Mouse (Mus musculus) kidney, adult 9 months (tissue): ENCODE measurements around the gene Vash1.

Source experiments
- DNase-seq: peaks from one replicate; pipeline ENCODE4 v3.0.0; 2022

The Vash1 gene

DNA sequence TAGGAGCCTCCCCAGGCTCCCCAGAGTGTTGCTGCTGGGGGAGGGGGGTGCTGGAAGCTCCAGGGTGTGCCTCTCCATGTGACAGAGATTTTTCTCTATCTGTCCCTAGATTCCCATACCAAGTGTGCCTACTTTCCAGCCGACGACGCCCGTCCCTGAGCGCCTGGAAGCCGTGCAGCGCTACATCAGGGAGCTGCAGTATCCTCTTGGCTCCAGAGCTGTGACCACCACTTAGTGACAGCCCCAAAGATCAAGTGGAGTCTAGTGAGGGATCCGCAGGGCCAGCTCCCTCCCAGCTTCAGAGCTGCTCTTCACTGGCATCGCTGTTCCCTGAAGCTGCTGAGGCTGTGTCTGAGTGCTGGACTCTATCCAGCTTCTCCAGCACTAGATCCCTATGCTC lies 6.8 kb downstream of the Vash1 start:
- DNase-seq: no peak

DNA sequence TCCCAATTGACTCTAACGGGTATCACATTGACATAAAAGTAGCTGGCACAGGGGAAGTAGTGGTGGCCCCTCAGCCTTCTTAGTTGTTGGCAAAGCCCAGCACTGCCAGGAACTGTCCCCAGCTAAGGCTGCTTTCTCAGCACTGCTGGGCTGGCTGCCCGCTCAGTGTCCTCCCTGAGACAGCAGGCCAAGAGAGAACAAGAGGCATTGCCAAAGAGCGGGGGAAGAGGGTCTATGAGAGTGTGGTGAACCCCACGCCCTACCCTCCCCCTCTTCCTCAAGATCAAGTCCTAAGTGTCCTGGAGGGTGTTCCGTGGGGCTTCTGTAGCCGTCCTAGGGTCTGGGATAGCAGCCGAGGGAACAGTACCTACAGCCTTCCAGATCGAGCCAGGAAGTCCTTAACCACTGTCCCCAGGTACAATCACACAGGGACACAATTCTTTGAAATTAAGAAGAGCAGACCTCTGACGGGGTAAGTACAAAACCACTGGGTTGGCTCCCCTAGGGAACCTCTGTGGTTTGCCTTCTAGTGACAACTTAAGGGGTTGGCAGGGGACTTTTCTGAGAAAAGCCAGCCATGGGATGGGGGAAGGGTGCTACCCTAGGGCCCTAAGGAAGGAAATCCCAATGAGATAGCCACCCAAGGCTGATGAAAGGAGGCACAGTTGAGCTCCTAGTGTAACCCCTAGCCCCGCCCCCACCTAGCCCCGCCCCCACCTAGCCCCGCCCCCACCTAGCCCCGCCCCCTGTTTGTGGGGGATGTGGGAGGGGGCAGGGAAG lies 8.2 kb downstream of the Vash1 start:
- DNase-seq: no peak

DNA sequence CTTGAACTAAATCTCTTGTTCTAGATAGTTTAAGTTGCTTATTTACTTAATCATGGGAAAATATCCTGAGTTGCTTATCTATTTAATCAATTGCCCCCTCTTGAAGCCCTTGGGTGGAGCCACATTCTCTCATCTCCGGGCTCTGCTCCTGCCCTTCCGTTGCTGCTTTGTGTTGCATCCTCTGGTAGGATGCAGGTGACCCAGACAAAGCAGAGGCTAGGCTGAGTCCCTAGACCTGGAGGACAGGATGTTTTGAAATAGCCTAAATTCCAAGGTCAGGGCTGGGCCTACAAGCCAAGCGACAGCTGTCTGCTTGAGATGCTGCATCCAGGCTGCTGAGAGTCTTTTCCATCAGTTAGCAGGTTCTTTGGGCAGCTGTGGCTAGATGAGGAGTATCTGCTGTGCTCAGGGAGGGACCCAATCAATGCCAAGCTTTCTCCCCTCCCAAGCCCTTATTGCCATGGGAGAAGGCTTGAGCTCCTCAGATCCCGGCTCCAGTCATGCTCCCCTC lies 9.0 kb downstream of the Vash1 start:
- no peak for DNase-seq

DNA sequence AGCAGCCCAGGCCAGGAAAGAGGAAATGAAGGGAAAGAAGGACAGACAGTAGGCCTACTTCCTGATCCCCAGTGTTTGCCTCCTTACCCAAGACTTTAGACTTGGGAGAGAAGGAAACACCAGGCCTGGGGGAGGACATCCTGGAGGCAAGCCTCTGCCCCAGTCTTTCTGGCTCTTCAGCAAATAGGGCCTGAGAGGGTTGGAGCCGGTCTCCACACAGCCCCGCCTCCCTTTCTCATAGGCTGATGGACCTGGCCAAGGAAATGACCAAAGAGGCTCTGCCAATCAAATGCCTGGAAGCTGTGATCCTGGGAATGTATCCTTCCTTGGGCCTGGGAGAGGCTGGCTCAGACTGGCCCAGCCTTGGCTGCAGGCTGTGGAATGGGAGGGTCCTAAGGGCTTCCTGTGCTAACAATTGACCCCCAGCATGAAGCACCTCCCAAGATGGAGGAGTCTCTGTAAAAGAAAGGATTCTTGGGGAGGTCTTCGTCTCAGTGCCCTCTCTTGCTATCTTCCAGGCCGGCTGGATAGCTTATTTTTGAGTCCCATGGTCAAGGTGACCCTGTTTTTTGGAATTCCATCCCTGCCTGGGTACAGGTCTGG lies 9.6 kb downstream of the Vash1 start:
- DNase-seq: no peak

DNA sequence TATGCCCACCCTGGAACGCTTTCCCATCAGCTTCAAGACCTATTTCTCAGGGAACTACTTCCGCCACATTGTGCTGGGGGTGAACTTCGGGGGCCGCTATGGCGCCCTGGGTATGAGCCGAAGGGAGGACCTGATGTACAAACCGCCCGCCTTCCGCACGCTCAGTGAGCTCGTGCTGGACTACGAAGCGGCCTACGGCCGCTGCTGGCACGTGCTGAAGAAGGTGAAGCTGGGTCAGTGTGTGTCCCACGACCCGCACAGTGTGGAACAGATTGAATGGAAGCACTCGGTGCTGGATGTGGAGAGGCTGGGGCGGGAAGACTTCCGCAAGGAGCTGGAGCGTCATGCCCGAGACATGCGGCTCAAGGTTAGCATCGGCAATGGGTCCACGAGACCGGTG lies 10.4 kb downstream of the Vash1 start:
- no peak for DNase-seq

DNA sequence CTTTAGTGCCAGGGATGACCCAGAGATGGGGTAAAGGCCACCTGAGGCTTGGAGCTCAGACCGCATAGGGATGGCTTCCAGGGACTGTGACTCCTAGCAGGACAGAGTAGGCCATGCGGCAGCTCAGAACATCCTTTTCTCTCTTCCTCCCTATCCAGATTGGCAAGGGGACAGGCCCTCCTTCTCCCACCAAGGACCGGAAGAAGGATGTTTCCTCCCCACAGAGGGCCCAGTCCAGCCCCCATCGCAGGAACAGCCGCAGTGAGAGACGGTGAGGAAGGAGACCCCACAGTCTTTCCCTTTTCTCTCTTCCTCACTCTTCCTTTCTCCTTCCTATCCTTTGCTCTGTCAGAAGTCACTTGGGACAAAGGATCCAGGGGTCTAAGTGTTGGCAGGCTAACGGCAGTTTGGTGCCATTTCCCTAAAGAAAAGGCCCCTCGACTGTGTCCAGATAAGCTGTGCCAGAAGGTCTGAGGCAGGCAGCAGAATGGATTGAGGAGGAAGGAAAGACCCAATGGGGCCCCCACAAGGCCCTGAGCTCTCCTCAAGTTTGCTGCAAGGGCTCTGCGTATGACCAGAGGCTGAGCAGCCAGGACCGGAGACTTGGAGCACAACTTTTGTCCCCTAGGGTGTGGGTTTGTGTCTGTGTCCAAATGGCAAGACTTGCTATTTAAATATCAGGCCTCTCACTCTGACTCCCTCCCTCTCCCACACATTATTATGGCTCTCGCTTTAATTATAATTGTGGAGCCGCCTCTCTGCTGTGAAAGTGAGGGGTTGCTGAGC lies 12.4 kb downstream of the Vash1 start:
- DNase-seq: no peak

DNA sequence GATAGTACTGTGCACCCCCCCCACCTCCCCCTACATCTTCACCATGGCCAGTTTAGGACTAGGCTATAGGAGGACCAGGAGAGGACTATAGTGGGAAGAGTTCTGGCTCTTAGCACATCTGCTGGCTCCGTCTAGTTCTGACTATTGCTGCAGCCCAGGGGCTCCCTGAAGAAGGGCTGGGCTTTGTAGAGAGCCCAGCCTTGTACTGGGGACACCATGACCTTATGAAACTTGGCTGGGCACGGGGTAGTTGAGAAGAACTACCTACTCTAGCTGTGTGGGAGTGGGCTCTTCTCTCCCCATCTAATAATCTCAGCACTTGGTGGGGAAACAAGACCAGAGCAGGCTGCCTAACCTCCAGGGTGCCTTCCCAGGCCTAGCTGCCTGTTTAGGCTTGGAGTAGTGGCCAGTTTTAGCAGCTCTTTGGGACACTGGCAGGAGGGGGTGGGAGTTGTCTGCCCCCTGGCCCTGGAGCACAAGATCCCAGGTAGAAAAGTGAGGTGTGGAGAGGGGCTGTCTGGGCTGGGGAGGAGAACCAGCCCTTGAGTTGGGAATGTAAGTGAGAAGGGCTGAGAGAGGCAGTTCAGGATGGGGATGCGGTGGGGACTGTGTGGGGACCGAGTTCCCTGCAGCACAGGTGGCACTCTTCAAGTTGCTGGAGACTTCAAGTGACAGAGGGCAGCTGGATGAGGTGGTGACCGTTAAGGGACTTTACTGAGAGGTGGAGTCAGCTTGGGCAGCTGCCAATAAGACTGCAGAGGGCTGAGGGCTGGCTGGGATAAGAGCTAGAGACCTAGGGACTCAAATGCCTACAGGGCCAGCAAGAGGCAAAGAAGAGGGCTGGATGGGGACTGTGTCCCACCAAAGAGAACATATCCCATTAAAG lies 14.2 kb downstream of the Vash1 start:
- DNase-seq: no peak

DNA sequence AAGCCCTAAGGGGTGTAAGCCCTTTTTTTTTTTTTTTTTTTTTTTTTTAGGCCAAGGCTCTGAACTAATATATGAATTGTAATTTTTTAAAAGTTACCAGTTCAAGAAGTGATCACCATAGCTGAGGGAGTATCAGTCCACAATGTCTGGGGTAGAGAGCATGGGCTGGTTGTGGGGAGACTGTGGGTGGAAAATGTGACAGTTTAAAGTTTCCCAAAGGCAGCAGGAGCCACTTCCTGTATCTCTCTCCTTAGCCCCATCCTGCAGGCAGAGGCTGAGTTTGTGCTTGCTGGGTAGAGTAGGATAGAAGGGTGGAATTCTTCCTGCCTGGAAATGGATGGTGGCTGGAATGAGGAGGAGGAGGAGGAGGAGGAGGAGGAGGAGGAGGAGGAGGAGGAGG lies 14.9 kb downstream of the Vash1 start:
- no peak for DNase-seq

DNA sequence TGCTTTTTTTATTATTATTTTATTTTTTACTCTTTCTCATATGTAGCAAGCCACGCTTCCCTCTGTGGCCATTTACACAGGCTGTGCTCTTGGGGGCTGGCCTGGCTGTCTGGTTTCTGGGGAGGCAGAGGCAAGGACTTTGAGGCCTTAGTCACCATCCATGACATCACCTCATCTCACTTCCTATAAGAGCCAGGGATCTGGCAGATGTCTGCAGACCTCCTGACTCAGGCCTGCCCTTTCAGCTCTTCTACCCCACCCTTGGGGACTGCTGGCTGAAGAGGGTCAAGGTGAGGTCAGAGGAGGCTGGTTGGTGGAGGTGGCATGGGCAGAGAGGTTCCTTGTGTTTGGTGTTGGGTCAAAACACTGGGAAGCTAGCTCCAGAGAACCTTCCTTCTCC lies 15.9 kb downstream of the Vash1 start:
- no peak for DNase-seq

DNA sequence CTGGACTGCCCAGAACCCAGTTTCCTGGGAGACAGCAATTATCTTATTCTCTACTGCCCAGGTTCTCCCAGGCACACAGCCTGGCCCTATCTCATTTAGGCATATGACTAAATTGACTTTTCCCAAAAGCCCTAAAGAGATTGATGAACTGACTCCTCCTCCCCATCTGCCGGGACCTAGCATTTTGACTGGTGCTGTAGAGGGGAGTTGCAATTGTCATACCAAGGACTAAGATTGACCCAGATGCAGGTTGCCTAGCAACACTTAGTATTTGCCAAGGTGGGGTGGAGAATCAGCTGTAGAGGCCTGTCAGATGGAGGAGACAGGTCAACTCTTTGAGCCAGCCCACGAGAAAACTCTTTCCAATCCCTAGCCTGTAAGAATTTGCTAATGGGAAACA lies 19.5 kb downstream of the Vash1 start:
- DNase-seq: no peak

DNA sequence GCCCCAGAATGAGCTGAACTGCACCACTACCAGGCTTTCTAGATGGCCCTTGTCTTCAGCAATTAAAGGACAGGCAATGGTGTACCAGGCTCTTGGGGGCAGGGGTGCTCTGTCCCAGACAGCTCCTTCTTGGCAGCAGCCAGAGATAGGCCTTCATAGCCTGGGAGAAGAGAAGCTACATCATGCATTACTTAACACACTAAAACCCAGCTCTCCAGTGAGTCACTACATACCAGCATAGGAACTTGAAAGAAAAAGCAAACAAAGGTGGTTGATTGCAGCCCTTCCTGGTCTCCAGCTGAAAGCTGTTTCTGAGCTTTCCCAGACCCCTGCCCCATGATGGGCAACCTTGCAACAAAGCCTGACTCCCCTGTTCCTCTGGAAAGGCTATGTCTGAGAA lies 20.0 kb downstream of the Vash1 start:
- no peak for DNase-seq

DNA sequence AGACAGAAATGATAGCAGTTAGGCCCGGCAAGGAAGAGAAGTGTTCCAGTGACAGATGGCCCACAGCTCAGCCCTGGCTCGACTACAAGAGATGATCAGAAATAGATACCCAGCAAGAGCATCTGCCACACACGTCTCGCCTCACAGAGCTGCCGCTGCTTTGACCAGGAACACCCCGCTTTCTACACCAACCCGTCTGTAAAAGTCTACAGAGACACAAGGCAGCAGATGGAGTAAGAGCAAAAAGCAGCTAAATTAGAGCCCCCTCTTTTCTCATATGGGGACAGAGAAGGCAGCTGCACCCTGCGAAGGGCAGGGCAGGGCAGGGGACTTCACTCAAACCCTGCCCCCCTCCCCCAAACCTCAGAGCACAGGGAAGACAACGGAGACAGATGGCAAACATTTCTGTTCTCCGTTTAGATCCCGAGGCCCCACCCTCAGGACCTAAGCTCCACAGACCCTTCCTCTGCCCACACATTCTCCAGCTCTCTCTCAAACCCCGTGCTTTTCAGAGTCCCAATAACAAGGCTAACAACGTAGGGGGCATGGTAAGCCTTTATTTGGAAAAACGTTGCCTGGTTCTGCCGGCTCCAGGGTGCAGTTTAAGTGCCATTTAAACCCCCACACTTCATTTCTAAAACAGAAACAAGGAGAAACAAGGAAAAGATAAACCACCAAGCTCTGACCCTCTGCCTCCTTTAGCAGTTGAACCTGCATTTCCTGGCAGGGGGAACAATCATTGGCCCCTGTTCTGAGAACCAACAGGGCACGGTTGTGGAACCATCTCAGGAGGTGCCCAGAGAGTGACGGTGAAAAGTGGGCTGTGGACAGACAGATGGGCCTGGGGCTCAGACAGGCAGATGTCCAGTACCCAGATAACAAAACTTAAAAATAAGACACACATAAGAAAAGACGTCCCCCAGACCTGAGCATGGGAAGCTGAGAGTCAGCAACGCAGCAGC lies 21.7 kb downstream of the Vash1 start:
- DNase-seq: no peak

DNA sequence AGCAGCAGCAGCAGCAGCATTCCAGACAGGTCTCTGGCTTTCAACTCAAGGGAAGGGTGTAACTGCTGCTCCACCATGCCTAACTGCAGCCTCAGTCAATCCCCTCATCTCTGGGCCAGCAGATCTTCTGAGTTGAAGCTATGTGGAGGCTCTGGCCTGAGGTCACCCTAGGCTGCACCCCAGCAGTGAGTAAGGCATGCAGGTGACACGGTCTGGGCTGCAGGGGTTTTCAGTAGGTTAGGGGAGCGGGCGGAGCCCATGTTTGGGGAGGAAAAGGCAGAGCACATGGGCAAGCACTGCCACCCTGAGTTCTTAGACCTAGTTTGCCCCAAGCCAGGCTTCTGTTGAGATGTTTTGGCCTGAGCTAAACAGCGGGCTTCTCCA lies 22.4 kb downstream of the Vash1 start:
- DNase-seq: no peak

DNA sequence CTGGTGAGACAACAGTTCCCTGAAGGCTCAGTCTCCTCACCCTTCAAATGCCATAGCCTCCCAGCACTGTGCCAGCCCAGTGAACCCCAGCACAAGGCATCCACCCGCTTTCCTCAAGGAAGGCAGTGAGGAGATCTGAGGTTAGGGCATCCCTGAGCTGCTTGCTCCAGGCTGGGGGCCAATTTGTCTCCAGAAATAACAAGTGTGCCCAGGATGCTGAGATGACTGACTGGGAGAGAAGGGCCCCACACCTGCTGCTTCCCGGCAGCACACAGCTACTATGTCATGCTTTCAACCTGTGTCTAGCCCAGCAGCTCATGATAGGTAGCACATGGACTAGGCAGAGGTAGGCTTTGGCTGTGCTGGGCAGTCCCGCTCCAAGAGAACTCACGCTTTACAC lies 23.0 kb downstream of the Vash1 start:
- DNase-seq: no peak

DNA sequence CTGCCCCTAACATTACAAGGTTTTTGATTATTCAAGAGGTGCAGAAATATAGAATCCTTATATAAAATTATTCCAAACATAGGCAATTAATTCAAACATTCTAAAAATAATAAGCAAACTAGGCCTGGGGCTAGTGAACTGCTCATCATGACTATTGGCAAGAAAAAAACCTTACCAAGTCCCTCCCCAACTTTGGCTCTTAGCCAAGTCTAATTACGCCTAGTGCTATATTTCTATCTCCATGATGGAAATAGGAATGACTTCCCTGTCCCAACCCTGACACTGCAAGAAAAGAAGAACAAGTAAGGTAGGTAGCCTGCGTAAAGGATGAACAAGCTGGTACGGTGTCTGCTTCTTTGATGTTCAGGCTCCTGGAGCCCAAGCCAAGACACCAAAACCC lies 24.2 kb downstream of the Vash1 start:
- no peak for DNase-seq

DNA sequence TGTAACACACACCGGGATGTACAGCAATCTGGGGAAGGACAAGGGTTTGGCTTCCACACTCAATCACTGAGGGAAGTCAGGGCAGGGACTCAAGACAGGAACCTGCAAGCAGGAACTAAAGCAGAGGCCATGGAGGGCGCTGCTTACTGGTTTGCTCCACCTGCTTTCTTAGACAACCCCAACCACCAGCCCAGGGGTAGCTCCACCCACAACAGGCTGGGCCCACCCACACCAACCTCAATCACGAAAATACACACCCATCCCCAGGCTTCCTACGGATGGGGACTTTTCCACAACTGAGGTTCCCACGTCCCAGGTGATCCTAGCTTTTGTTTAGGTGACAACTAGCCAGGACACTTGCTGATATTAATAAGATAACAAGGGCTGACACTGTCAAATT lies 27.3 kb downstream of the Vash1 start:
- DNase-seq: no peak

DNA sequence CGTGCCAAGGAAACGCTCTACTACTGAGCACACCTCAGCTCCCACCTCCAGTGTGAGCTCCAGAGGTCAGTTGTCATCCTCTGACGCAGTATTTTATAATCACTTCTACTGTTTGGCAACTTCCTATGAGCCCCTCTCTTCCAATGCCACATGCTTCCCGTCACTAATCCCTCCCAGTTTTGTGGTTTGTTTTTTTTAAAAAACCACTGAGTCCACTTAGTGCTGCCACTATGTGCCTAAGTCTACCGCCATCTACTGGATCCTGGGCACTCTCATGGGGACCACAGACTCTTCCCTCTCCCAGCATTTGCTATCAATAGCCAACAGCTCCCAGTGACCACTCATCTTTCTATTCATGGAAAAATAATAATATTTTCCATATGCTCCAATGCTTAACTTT lies 35.5 kb downstream of the Vash1 start:
- no peak for DNase-seq

DNA sequence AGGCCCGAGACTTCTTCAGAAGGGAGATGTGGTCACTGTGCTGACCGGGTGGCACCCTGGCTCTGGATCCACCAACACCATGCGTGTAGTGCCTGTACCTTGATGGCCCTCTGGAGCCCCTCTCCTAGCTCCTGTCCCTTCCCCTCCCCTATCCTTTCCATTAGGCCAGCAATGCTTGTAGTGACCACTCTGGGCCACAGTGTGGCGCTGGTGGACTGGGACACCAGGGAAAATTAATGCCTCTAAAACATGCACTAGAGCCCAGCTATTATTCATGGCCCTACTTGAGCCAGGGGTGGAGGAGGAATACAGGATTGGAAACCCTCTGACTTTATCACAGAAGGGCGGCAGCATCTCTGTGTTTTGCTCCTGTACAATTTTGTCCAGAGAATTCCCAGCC lies 36.9 kb downstream of the Vash1 start:
- peak; percentile 59 for DNase-seq

DNA sequence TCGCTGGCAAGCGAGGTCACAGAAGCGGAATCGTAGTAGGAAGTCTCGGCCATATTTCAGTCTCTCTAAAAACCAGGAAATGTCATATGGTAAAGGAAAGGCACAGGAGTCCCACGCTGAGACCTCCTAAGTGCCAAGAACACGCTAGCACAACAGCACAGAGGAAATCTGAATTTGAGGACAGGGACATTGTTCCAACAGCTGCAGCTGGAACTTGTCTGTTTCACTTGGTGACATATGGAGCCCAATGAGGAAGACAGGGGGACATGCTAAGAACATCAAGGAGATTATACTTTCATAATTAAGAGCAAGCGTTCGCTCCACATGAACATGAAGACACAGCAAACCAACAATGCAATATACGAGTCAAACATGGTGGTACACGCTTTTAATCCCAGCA lies 38.5 kb downstream of the Vash1 start:
- no peak for DNase-seq

DNA sequence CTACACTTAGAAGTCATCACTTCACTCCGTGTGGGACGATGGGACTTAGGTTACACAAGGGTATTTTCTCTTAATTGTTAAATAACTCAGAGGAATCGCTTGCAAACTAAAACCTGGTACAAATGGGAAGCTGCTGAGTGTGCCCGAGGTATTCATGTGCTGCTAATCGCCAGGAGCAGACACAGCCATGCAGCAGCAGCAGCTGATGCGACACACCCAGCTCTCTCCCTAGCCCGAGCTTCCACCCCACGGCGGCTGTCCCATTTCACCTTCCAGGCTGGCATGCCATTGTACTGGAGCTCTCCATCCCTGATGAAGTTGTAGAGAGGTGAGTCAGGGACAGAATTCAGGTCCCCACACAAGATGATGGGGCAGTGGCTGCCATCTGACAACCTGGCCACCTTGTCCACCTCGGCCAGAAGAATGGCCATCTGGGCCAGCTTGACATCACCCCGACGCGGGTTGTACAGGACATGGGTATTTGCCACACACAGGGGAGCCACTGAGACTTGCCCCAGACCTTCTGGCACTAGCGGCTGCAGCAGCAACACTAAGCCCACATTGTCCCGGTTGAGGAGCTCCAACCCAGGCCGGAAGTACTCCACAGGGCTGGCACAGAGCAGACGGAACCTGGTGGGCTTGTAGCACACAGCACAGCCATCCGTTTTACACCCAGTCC lies 41.6 kb downstream of the Vash1 start:
- DNase-seq: no peak

DNA sequence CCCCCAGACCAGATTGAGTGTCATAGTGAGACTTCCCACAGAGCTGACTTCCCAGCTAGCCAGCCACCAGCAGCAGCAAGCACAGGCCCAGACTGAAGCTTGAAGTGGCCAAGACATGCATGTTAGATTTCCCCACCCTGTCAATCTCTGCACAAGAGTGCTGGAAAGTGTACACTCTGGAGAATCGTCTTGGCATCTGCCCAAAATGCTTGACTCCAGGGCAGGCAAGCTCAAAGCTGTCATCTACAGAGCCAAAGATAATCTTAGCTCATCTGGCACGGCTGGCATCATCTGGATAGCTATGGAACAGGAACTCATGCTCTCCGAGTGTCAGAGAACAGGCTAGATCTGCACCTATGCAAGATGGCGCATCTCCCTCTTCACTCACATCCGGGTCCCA lies 43.0 kb downstream of the Vash1 start:
- no peak for DNase-seq
